26 mouse cellular contexts compared by ENCODE assay signal in the genomic region with DNA sequence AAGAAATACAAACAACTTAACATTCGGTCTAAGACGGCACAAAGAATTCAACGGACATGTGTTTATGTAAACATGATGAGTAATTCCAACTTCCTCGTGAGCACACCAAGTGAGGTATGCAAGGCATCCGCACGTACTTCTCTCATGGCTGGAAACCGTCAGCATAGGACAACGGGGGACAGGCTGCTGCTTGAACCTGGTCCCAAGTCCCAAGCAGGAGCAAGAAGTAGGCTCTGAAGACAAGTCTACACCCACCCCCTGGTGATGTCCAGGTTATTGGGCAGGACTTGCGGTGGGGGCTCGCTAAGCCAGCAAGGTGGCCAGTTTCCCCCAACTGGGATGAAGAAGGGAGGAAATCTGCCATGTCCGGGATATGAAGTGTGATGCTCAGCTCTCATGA.
DNase-seq lines count a peak whose midpoint lies in the region; ATAC-seq and TF ChIP-seq lines count a peak whose summit lies in the region.
"Had no signal": no experiment of that assay in that cellular context is flagged by ENCODE, and none has a peak within 500 bp of the region (broad histone marks: within the 10 kb centered on the region; RNA-seq: fewer than 3 reads in every experiment).

No protein-coding gene starts in this region.

- no peak overlapping the region for H3K4me3 ChIP-seq in kidney, postnatal 0 days (replicated peaks; ENCODE audit: low read depth, low read length)
- no peak overlapping the region for H3K4me3 ChIP-seq in kidney, embryonic 15.5 days (replicated peaks)
- no peak overlapping the region for H3K4me3 ChIP-seq in lung, postnatal 0 days (ENCODE audit: low read depth, low read length)
- no peak overlapping the region for H3K4me3 ChIP-seq in forebrain, embryonic 11.5 days (ENCODE audit: low read depth, low read length)
- H3K4me3 ChIP-seq: embryonic facial prominence, embryonic 13.5 days; forebrain, embryonic 10.5 days; heart, embryonic 12.5 days; heart, embryonic 15.5 days; hindbrain, embryonic 10.5 days; hindbrain, embryonic 13.5 days had no signal

- TF ChIP-seq CTCF in kidney, postnatal 0 days (IDR thresholded peaks at IDR 0.05; ENCODE audit: low read depth), result no peak
- no peak for TF ChIP-seq CTCF in lung, postnatal 0 days (IDR thresholded peaks at IDR 0.05)

- no peak for ATAC-seq in kidney, postnatal 0 days (replicated peaks; ENCODE audit: low FRiP score, low read depth)
- no peak for ATAC-seq in kidney, embryonic 15.5 days (replicated peaks; ENCODE audit: low FRiP score)
- ATAC-seq in lung, postnatal 0 days, result peak; percentile 27; the same call in 1 of the 2 replicates
- ATAC-seq in forebrain, embryonic 11.5 days (replicated peaks; ENCODE audit: low FRiP score), result no peak
- ATAC-seq: CD4-positive, CD25-positive, alpha-beta regulatory T cell, adult 4 months; forebrain, embryonic 14.5 days; forebrain, postnatal 0 days; hindbrain, embryonic 16.5 days had no signal

- DNase-seq in kidney, postnatal 0 days (ENCODE audit: low spot score), result no peak
- DNase-seq in lung, postnatal 0 days (ENCODE audit: low spot score), result peak; percentile 41
- no peak for DNase-seq in lung, postnatal 14 days
- peak; percentile 44 for DNase-seq in yolk sac, embryonic 10.5 days (ENCODE audit: low spot score)
- DNase-seq in forebrain, embryonic 11.5 days (ENCODE audit: low spot score), result no peak
- DNase-seq: adrenal gland, adult 2 months; adrenal gland, postnatal 14 days; cerebellum, adult 11 months; cerebellum, adult 2 months; cerebellum, adult 9-11 months; cerebellum, postnatal 25 days; forebrain, postnatal 0 days; gastrocnemius, postnatal 25 days; heart, adult 18-20 months; heart, postnatal 10 days; heart, postnatal 36 days had no signal

- no peaks in the 10 kb centered on the region for H3K9me3 ChIP-seq in kidney, postnatal 0 days (replicated peaks; ENCODE audit: low read length)
- H3K9me3 ChIP-seq in kidney, embryonic 15.5 days (replicated peaks), result no peaks in the 10 kb centered on the region
- no peaks in the 10 kb centered on the region for H3K9me3 ChIP-seq in lung, postnatal 0 days (ENCODE audit: low read length)
- no peaks in the 10 kb centered on the region for H3K9me3 ChIP-seq in forebrain, embryonic 11.5 days (ENCODE audit: control insufficient read depth, low read length)
- H3K9me3 ChIP-seq: embryonic facial prominence, embryonic 13.5 days; forebrain, embryonic 10.5 days; heart, embryonic 12.5 days; heart, embryonic 15.5 days; hindbrain, embryonic 10.5 days; hindbrain, embryonic 13.5 days had no signal

- H3K36me3 ChIP-seq in kidney, postnatal 0 days (ENCODE audit: insufficient read depth, low read length), result no peaks in the 10 kb centered on the region
- no peaks in the 10 kb centered on the region for H3K36me3 ChIP-seq in kidney, embryonic 15.5 days
- no peaks in the 10 kb centered on the region for H3K36me3 ChIP-seq in lung, postnatal 0 days (ENCODE audit: insufficient read depth, low read length)
- no peaks in the 10 kb centered on the region for H3K36me3 ChIP-seq in forebrain, embryonic 11.5 days (ENCODE audit: control insufficient read depth, insufficient read depth, low read length)
- H3K36me3 ChIP-seq: embryonic facial prominence, embryonic 13.5 days; forebrain, embryonic 10.5 days; heart, embryonic 12.5 days; heart, embryonic 15.5 days; hindbrain, embryonic 10.5 days; hindbrain, embryonic 13.5 days had no signal

- no peaks in the 10 kb centered on the region for H3K27me3 ChIP-seq in kidney, postnatal 0 days (ENCODE audit: insufficient read depth, low read length)
- H3K27me3 ChIP-seq in kidney, embryonic 15.5 days, result no peaks in the 10 kb centered on the region
- H3K27me3 ChIP-seq in lung, postnatal 0 days (replicated peaks; ENCODE audit: insufficient read depth, low read length), result no peaks in the 10 kb centered on the region
- H3K27me3 ChIP-seq in forebrain, embryonic 11.5 days (ENCODE audit: control insufficient read depth, insufficient read depth, low read length), result no peaks in the 10 kb centered on the region
- H3K27me3 ChIP-seq: embryonic facial prominence, embryonic 13.5 days; heart, embryonic 12.5 days; heart, embryonic 15.5 days; hindbrain, embryonic 13.5 days had no signal

- no peak overlapping the region for H3K9ac ChIP-seq in kidney, postnatal 0 days (ENCODE audit: low read depth, low read length)
- no peak overlapping the region for H3K9ac ChIP-seq in kidney, embryonic 15.5 days
- H3K9ac ChIP-seq in lung, postnatal 0 days (replicated peaks; ENCODE audit: low read depth), result no peak overlapping the region
- H3K9ac ChIP-seq in forebrain, embryonic 11.5 days (ENCODE audit: low read length), result no peak overlapping the region
- H3K9ac ChIP-seq: embryonic facial prominence, embryonic 13.5 days; forebrain, postnatal 0 days; heart, embryonic 12.5 days; heart, embryonic 15.5 days; hindbrain, embryonic 13.5 days had no signal

- 0 out of 2 replicates have a peak overlapping the region, but pooled peaks have one; percentile 13 for H3K27ac ChIP-seq in kidney, postnatal 0 days
- H3K27ac ChIP-seq in kidney, embryonic 15.5 days, result no peak overlapping the region
- no peak overlapping the region for H3K27ac ChIP-seq in lung, postnatal 0 days (ENCODE audit: low read length)
- H3K27ac ChIP-seq in forebrain, embryonic 11.5 days (ENCODE audit: low read depth, low read length), result no peak overlapping the region
- H3K27ac ChIP-seq: forebrain, embryonic 10.5 days; heart, embryonic 15.5 days; hindbrain, embryonic 10.5 days; hindbrain, embryonic 13.5 days had no signal

- H3K4me1 ChIP-seq in kidney, postnatal 0 days (replicated peaks; ENCODE audit: insufficient read depth, low read length), result peaks cover 4% of the 10 kb centered on the region; the same call in 1 of the 2 replicates
- peaks cover 5% of the 10 kb centered on the region; the same call in 1 of the 2 replicates for H3K4me1 ChIP-seq in kidney, embryonic 15.5 days
- peaks cover 15% of the 10 kb centered on the region; the same call in 1 of the 2 replicates for H3K4me1 ChIP-seq in lung, postnatal 0 days (ENCODE audit: insufficient read depth, low read depth, low read length)
- H3K4me1 ChIP-seq in forebrain, embryonic 11.5 days (replicated peaks; ENCODE audit: control insufficient read depth, insufficient read depth, low read length), result no peaks in the 10 kb centered on the region
- H3K4me1 ChIP-seq: forebrain, embryonic 10.5 days; hindbrain, embryonic 10.5 days had no signal

- H3K4me2 ChIP-seq in kidney, postnatal 0 days (ENCODE audit: low read length), result no peak overlapping the region
- H3K4me2 ChIP-seq in kidney, embryonic 15.5 days, result no peak overlapping the region
- H3K4me2 ChIP-seq in lung, postnatal 0 days (replicated peaks; ENCODE audit: low read depth, low read length), result no peak overlapping the region
- H3K4me2 ChIP-seq in forebrain, embryonic 11.5 days (ENCODE audit: low read depth, low read length, severe bottlenecking), result no peak overlapping the region
- H3K4me2 ChIP-seq: embryonic facial prominence, embryonic 13.5 days; heart, embryonic 12.5 days; heart, embryonic 15.5 days; hindbrain, embryonic 13.5 days had no signal

- peak; percentile 29; the same call in 1 of the 2 replicates for TF ChIP-seq EP300 in lung, postnatal 0 days (IDR thresholded peaks at IDR 0.05)

- 67% methylated on average over 11 of the region's 11 CpGs for WGBS in kidney, postnatal 0 days
- 74% methylated on average over 11 of the region's 11 CpGs for WGBS in kidney, embryonic 15.5 days
- 28% methylated on average over 11 of the region's 11 CpGs for WGBS in lung, postnatal 0 days
- 85% methylated on average over 11 of the region's 11 CpGs for WGBS in forebrain, embryonic 11.5 days

Comparison
In these comparisons a context has a peak if more than half of its experiments do, and no peak if none do; other contexts are left out.
1. DNase-seq: peak in lung, postnatal 0 days (single experiment) and yolk sac, embryonic 10.5 days (single experiment); none in kidney, postnatal 0 days (single experiment), lung, postnatal 14 days (single experiment) and forebrain, embryonic 11.5 days (single experiment).